Mouse (Mus musculus) small intestine, adult 2 months (tissue): Measurements from ENCODE around the gene Kcnq4.

Source experiments
- CTCF ChIP-seq: fragments of 200-500 bp; IDR thresholded peaks from 2 replicates; pipeline ENCODE4 v1.5.1; 2012; ENCODE audit warnings: low read depth, mild to moderate bottlenecking, control low read depth, inconsistent platforms, low read length, moderate library complexity, mixed read lengths; ENCODE audit not compliant: insufficient replicate concordance, insufficient read length; ENCODE audit errors: extremely low read depth
- POLR2A ChIP-seq: fragments of 200-500 bp; IDR thresholded peaks from 2 replicates; pipeline ENCODE4 v1.6.1; 2012; ENCODE audit warnings: low read depth, mild to moderate bottlenecking, control low read depth, inconsistent platforms, low read length, moderate library complexity

GRCm38 (mm10) chr4:120743636-120744035 is 4.8 kb downstream of the Kcnq4 start:
- TF ChIP-seq CTCF (no peak), POLR2A (no peak)
